Mouse (Mus musculus) forebrain, embryonic 14.5 days (tissue): ENCODE results near the gene Gm11437. TPM values are rescaled to one million over a fixed set of nuclear protein-coding genes. Genes with fewer than 3 reads are reported as not detected.

ENCODE experiments used
- polyA plus RNA-seq: library from polyadenylated mRNA; unstranded; fragments of >200 nt; fragmentation: Nextera tagmentation; extraction: Ambion mirVana; gene quantifications from 2 replicates; pipeline ENCODE4 v1.2.1, GENCODE M21; 2014

Gene Gm11437
- polyA plus RNA-seq, 1 experiment from 2014 or later, result not detected

Other genes starting within 250 kb of the Gm11437 start
- 32.6 and 33.7 TPM in 2 replicates for gene Ddx52, start 225.4 kb downstream of the Gm11437 start, polyA plus RNA-seq
- 24.3 and 28.7 TPM in 2 replicates for gene Synrg, start 203.0 kb downstream of the Gm11437 start, polyA plus RNA-seq
- gene Dusp14, start 98.2 kb downstream of the Gm11437 start, polyA plus RNA-seq, result 33.3 and 45.7 TPM in 2 replicates
- 34.1 and 35.1 TPM in 2 replicates for gene Tada2a, start 37.9 kb downstream of the Gm11437 start, polyA plus RNA-seq
- 24.3 and 32.1 TPM in 2 replicates for gene Acaca, start 37.8 kb downstream of the Gm11437 start, polyA plus RNA-seq